Mouse (Mus musculus) T-helper 2 cell (primary cell): ENCODE data around the gene Cse1l.

Source experiments
- in situ Hi-C: fragments of 300-600 bp; cut with MboI, MseI; formaldehyde crosslinking; loops from one replicate; pipeline ENCODE4 v1.15.1; 2025; ENCODE audit warnings: high pct_unique_total_duplicates

The Cse1l gene

DNA sequence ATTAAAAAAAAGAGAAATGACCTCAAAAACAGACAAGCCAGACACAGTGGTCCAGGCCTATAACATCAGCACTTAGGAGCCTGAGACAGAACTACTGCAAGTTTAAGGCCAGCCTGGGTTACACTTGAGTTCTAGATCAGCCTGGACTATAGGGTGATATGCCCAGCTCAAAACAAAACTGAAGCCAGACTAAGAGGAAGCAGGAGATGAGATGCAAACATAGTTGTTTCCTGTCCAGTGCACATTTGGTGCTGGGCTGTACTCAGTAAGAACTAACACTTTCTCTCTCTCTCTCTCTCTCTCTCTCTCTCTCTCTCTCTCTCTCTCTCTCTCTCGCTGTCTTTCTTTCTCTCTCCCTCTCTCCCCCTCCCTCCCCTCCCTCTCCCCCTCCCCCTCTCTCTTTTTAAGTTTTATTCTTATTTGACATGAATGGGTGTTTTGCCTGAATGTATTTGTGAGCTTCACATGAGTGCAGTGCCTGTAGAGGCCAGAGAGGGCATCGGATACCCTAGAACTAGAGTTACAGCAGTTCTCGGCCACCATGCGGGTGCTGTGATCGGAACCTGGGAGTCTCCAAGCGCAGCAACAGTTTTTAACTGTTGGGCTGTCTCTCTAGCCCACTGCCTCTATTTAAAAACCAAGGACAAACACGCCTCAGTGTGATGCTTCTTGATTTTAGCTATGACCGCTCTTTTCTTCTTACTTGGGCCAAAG is 4.9 kb upstream of the Cse1l start:
- in situ Hi-C loops = no loop called here

DNA sequence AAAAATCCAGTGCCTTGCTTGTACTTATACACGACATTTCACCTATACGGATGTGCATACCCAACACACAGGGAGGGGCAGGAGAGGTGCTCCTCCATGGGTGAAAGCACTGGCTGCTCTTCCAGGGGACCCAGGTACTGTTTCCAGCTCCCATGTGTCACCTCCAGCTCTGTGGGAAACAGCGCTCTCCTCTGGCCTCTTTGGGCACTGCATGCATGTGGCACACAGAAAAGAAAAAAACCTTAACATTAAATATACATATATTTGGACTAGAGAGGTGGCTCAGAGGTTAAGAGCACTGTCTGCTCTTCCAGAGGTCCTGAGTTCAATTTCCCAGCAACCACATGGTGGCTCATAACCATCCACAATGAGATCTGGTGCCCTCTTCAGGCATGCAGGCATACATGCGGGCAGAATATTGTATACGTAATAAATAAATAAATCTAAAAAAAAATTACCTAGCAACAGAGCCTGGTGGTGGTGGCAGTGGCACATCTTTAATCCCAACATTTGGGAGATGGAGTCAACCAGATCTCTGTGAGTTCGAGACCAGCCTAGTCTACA is 2.0 kb upstream of the Cse1l start:
- in situ Hi-C loops = no loop called here

DNA sequence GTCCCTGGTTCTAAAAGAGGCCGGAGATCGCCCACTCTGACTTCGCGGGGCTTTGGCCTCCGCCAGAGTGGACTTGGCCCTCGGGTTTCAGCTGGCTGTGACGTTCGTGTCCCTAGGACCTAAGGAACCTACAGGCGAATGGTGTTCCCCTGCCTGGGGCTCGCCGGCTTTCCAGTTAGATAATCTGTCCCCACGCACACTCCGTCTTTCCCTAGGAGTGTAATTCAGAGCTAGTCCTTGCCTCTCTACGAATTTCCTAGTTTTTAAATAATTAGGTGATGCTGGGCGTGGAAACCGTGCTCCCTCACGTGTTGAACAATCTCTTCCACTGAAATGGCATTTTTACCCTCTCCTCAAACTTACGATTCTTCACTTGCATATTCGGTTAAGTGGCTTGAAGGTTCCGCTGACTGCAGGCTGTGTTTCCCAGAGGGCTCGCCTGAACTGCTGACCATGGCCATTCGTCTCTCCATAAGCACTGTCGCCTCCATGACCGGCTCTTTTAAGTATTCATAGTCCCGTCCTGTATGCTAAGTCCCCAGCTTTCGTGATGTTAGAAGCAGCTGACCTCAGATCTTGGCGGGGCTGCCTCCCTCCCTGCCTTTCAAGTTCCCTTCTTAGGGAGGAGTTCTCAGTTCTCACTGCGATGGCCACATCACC is 813 bp downstream of the Cse1l start:
- in situ Hi-C loops = no loop called here

DNA sequence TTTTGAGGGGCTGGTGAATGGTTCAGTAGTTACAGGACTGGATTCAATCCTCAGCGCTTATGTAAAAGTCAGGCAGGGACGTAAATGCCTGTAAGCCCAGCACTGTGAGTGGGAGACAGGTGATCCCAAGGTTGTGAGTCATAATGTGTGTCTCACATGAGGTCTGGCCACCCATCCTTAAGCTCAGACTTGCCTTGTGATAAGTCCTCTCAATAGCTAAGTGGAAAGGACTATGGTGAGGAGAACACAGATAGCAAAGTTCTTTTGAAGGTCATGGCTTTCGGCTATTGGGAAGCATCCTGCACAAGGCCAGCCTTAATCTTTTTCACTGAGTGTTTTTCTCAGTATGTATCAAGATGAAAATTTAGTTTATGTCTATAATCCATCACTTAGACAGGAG is 3.9 kb downstream of the Cse1l start:
- in situ Hi-C loops = no loop called here

DNA sequence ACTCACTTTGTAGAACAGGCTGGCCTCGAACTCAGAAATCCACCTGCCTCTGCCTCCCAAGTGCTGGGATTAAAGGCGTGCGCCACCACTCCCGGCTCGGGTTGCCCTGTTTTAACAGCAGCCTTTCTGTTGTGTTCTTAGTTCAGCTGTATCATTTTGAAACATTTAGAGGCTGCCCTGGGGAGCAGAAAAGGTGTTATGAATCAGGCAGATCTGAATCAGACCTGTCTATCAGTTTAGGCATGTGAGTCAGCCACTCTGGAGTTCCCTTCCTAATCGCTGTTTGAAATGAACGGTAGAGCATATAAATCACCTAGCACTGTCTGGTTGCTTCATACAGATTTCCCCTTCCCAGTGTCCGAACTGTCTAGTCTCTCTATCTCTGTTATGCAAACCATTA is 4.7 kb downstream of the Cse1l start:
- in situ Hi-C loops = no loop called here

DNA sequence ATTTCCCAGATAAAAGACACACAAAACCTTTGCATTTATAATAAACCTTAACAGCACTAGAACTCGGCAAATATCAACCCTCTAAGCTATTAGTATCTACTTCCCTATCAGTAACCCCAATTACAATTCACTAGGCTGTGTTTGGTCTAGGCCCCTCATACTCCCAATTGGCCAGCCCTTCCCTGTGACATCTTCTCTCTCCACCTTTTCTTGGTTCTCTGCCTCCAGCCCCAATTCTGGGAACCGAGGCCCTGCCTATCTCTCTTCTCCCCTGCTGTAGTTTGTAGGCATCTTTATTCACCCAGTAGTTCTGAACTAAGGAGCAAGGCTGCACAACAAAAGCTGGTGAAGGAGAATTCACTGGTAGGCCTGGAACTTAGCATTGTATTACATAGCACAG is 18.1 kb downstream of the Cse1l start:
- in situ Hi-C loops = no loop called here

DNA sequence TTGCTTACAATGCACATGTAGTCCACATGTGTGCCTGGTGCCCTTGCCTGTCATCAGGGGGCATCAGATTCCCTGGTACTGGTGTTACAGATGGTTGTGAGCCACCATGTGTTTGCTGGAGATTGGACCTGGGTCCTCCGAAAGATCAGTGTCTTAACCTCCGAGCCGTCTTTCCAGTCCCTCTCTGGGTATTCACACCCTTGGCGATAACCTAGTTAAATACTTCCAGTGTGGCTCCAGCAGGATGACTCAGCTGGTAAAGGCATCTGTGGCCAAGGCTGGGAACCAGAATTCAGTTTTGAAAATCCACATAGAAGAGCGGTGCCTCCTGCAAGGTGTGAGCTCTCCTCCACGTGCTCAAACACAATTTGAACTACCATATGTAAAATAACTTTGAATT is 28.1 kb downstream of the Cse1l start:
- in situ Hi-C loops = no loop called here

DNA sequence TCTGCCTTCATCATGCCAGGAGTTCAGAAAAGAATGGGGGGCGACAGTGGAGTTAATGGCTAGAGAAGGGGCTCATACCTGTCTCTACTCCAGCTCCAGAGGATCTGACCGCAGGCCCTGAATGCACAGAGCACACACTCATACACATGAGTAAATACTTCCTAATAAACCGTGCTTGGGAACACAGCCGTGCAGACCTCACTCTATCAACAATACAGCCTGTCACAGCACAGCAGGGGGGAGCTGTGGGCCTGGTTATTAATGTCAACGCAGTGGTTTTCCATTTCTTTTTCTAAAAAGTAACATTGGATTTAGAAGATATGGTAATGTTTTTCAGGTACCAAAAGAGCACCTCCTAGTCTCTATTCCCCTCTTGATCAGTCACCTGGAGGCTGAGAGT is 28.6 kb downstream of the Cse1l start:
- in situ Hi-C loops = no loop called here

DNA sequence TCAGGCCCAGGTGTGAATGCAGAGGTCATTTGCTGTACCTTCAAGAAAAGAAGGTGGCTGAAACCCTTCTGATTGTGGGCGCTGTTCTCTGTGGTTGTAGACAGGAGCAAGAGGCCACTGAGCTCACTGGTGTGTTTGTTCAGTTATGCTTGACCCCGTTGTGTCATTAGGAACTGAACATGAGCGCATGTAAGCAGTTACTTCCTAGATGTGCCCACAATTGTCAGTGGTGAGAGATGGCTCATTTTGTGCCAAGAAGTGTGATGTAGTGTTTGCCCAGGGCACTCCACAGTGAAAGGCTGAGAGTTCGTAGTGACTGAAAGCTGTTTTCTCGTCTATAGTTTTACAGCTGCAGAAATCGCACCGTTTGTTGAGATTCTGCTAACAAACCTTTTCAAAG is 29.7 kb downstream of the Cse1l start:
- in situ Hi-C loops = no loop called here

DNA sequence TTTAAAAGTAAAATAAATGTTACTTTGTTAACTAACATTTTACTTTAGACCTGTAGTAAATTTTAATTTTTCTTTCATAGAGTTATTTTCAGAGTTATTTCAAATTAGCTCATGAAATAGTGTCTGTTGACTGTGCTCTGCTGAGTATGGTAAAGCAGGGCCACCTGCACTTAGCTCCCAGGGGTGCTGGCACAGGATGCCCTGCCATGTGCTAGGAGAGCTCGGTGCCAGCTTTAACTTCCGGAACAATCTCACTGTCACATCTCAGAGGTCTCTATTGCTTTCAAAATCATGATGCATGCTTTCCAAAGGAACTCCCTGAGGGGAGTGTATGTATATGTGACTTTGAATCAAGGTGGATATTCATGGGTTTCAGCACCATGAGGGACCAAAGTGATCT is 30.3 kb downstream of the Cse1l start:
- in situ Hi-C loops = no loop called here

DNA sequence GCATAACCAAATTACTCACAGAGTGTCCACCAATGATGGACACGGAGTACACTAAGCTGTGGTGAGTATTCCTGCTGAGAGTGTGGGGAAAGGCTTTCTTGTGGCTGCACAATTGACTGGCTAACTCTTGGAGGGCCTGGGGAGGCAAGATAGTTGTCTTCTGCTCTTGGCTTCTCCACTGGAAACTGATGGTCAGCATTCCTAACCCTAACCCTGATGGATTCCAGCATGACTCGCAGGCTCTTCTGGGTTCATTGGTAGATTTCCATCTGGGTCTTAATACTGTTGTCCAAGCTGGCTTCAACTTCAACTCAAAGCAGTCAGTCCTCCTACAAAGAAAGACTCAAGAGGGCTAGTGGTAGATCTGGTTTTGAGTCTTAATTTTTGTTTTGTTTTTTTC is 37.3 kb downstream of the Cse1l start:
- in situ Hi-C loops = no loop called here

DNA sequence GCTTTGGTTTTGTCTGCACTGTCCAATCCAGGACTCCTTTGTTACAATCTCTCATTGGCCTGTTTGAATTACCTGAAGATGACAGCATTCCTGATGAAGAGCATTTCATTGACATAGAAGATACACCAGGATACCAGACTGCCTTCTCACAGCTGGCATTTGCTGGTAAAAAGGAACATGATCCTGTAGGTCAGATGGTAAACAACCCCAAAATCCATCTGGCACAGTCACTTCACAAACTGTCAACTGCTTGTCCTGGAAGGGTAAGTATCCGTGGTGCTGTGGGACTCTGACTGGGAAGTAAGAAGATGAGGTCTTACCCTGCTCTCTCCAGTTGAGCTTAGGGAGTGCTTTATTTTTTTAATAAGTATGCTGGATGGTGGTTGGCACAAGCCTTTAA is 38.5 kb downstream of the Cse1l start:
- in situ Hi-C loops = no loop called here

DNA sequence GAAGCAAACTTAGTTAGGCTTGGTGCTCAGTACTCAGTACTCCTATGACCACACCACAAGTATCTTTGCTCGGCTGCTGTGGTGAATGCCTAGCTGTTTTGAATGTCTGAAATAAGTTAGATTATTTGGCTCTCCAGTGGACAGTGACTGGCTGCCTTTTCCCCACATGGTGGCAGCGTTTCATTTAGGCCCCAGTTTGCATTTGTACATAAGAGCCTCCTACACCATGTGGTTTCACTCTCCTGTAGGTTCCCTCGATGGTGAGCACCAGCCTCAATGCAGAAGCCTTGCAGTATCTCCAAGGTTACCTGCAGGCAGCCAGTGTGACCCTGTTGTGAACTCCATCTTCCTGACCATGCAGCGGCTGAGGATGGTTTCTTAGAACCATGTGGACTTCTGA is 39.6 kb downstream of the Cse1l start:
- in situ Hi-C loops = no loop called here

DNA sequence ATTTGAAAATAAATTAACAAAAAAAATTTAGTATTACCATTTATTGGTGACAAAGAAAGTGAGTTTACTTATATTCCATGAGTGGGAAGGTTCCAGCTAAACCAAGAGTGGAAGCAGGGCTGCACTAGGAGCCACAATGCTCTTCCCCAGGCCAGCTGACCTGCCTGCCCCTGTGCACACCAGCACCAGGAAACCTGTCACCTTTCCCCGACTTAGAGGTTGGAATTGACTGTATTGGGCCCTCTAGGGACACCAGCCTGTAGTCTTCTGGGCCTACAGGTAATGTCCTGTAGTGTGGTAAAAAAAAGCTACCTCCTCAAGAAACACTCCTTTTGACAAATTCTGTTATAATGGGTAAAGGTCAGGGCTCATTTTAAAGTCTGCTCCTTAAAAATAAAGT is 42.4 kb downstream of the Cse1l start:
- in situ Hi-C loops = no loop called here

DNA sequence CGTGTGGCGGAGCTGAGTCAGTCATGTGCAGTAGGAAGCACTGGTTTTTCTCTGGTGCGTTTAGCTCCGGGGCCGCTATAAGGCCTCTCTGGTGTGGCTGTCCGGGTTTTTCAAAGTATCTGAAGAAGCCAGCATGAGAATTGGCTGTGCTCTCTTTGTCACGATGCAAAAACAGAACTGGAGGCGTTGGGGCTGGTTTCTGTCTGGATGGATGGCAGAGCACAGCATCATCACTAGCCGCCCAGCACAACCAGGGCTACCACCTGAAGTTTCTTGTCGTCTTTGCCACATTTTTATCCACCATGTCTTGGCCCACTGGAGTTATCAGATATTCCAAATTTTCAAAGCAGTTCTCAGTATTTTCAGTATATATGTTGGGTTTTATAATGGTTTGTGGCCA is 43.1 kb downstream of the Cse1l start:
- in situ Hi-C loops = no loop called here

DNA sequence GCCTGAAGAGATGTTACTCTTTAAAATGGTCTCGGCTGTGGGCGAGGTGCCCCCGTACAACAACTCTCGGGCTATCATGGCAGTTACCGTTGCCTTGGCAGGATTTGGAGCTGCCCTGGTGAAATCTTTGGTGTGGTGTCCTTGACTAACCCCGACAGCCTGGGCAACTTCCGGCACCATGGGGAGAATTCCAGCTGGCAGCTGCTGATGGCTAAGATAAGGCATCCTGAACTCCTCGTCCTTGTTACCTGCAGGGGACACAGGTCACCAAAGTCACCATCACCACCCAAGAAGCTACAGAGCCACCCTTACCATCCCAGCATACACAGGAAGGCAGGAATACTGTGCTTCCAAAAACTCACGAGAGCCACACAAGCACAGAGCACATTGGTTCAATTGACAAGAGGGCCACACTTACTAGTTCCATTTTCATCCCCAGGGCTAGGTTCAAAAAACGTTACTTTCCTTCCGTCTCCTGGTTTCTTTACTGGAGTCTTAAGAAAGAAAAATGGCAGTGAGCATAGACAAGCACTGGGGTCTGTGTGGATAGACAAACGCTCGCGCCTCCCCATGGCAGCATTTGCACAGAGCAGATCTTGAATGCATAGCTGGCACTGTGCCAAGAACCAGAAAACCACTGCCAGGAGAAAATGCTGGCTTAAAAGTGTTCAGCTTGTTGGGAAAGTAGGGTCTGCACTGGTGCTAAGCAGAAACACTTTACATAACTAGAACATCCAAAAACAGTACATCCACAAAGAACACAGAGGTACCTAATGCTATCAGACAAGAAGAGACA is 45.2 kb downstream of the Cse1l start:
- in situ Hi-C loops = no loop called here

DNA sequence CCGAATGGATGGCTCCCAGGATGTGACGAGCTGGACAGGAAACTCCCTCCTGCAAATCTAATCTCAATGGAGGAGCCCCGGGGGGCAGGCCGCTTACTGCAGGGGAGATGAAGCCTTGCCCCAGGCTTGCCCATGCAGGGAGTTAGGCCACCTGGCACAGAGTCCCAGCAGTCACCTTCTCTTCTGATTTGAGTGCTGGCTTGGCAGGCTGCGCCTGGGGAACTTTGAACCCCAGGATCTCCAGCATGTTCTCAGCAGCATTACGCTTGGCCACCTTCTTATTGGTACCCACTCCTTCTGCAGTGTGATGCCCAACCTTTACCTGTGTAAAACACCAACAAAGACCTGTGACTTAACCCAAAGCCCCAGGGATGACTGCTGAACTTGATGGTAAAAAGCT is 46.3 kb downstream of the Cse1l start:
- in situ Hi-C loops = no loop called here

DNA sequence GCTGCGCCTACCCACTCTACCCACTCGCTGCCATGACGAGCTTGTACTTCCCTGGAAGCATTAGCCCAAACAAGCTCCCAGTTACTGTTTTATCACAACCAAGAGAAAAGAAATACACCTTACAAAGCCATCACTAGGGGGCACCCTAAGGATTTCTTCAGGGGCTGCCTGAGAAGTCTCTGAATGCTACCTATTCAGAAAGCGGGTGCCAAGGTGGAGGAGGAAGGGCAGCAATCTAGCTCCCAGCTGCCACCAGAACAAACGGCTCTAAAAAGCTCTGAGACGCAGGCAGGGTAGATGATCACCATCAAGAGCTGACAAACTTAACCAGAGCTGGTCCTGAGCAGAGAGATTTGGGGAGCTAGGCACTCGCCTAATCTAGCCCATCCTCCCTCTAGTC is 51.0 kb downstream of the Cse1l start:
- in situ Hi-C loops = loop anchor here (5.0 kb wide), 1 partner anchor 45 kb away; no protein-coding TSS in a partner anchor

DNA sequence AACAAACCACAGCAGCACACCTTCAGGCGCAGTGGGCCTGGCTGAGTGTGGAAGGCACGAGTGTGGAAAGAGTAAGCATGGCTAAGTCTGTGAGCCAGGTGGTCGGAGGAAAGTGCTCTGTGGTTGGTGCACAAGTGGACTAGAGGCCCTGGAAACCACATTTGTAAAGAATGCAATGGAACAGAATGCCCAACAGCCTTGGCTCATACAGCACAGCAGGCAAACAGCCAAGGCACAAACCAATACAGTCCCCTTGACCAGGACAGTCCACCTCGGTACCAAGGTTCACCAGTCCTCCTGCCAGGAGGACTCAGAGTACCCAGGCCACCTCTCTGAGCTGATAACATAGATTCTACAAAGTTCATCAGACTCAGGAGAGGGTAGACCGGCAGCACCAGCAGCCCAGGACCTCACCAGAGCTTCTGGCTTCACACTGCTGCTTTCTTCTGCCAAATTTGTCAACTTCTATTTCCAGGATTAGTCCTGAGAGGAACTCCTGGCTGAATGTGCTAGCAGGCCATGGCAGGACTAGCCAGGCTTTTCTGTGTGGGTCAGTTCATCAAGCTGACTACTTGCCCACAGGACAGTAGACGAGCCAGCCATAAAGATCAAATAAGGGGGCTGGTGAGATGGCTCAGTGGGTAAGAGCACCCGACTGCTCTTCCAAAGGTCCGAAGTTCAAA is 54.9 kb downstream of the Cse1l start:
- in situ Hi-C loops = no loop called here

DNA sequence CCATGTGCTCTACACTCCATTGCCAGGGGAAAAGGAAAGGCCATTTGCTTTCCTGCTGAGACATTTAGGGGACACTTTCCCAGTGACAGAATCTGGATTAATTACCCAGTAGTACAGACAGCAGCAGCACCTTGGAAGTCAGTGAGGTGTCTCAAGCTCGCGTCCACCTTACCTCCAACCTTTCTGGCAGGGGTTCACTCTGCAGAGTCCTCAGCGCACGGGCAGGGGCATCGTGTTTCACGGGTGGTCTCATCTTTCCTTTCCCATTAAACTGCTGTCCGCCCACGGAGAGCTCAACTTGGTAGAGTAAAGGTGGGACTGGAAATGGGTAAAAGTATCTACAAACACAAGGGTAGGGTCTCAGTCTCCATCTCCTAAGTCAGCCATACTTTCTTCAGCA is 57.4 kb downstream of the Cse1l start:
- in situ Hi-C loops = no loop called here

DNA sequence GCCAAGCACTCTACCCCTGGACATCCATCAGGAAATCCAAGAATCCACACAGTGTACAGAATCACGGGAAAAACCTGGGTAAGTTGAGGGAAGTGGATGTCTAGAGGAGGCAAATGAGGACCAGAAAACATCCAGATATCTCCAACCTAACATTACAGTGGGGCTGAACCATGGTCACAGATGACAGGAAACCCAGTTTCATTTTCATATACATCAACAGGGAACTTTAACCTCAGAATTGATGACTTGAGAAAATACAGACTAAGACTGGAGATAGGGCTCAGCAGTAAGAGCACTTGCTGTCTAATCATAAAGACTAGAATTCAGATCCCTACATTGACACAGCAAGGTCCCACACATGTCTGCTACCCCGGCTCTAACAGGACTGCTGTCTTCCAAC is 58.9 kb downstream of the Cse1l start:
- in situ Hi-C loops = no loop called here

DNA sequence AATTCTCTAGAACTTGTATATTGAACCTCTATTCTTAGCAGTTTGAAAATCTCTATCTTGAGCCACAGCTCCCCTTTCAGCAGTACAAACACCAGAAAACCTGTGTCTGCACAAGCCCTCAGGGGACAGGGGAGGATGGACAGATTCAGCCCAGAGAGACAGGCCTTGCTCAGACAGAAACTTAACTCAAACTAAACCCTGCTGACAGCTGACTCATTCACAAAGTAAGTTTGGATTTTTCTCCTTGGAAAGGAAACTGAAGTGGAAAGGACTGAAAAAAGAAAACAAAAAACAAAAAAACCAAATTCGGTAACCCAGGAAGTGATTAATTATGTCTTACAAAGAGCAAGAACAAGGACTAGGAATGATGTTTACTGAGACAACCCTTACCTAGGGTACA is 67.3 kb downstream of the Cse1l start:
- in situ Hi-C loops = no loop called here
